Mouse (Mus musculus) thymus, adult 2 months (tissue): ENCODE measurements around the gene Polr3gl.

ENCODE experiments used
- CTCF ChIP-seq: fragments of 200-500 bp; IDR thresholded peaks from 2 replicates; pipeline ENCODE4 v1.5.1; 2012; ENCODE audit warnings: mild to moderate bottlenecking, control low read depth, low read length, moderate library complexity, borderline replicate concordance; ENCODE audit not compliant: control insufficient read depth, poor library complexity, insufficient read depth; ENCODE audit errors: extremely low read depth
- POLR2A ChIP-seq: fragments of 200-500 bp; IDR thresholded peaks from 2 replicates; pipeline ENCODE4 v1.6.1; 2012; ENCODE audit warnings: mild to moderate bottlenecking, low read length, control low read depth, moderate library complexity; ENCODE audit not compliant: control insufficient read depth, poor library complexity, insufficient read depth; ENCODE audit errors: extremely low read depth

GRCm38 (mm10) chr3:96541328-96542078, 52.5 kb downstream of the Polr3gl start:
- TF ChIP-seq CTCF (no peak), POLR2A (no peak)
